Mouse (Mus musculus): ENCODE measurements around the gene Dynlt1b.
"Not testable (repeated sequence)": the region's sequence is repeated elsewhere in the genome, so short reads cannot be mapped to it uniquely, and the experiment has no call there.

- TF ChIP-seq CTCF (IDR thresholded peaks at IDR 0.05; ENCODE audit: low read depth); EP300 (optimal IDR thresholded peaks at IDR 0.05): not testable (repeated sequence)
Measured at GRCm38 (mm10) chr17:6448293-6448692, 18.4 kb downstream of the Dynlt1b start.
